Mouse (Mus musculus) NIH3T3 (cell line): ENCODE data around the gene Angptl8.
"Not testable (repeated sequence)": the region's sequence is repeated elsewhere in the genome, so short reads cannot be mapped to it uniquely, and the experiment has no call there.

Experiments
- DNase-seq: peaks from one replicate; pipeline ENCODE4 v3.0.0-alpha.2; 2012; ENCODE audit warnings: low read depth

The Angptl8 gene

GRCm38 (mm10) chr9:21849691-21850677 is 14.7 kb downstream of the Angptl8 start:
- DNase-seq, result no peak

- no peak for DNase-seq
Observed at GRCm38 (mm10) chr9:21851084-21851483, 15.8 kb downstream of the Angptl8 start.

GRCm38 (mm10) chr9:21852128-21853091 is 17.1 kb downstream of the Angptl8 start, which contains the start of gene Dock6:
Gene Dock6 (minus strand): TSS chr9:21852635.
- DNase-seq, result peak; percentile 92

DNA sequence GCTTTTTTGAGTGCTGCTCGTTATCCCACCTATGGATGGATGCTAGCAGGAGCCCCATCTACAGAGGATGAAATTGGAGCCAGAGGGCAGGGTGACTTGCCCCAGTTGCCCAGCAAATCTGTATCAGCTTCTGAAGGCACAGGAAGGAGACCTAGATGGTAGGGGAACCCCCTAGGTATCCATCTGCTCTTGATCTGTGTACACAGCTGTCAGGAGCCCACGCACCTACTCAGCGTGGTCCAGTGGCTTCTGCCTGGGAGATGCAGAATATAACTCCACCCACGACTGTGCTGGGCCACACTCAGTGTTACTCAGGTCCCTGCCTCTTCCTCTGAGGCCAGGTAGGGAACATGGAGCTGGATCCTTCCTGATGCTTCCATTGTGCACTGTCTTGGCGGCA is 18.7 kb downstream of the Angptl8 start:
- no peak for DNase-seq

DNA sequence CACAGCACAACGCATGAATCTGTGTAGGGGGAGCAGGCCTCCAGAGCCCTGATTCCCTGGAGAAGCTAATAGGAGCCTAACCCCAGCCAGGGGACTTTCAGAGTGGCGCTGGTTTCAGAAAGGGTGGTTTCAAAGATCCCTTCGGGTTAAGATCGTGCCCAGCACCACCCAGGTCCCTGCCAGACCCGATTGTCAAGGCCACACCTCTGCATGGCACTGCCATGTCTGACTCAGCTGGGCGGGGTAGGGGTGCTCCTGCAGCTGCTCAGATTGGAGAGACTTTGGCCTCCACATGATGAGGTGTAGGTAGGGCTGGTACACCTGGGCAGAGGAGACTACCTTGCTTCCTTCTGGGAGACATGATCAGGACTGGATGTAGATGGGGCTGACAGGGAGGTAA is 19.6 kb downstream of the Angptl8 start:
- DNase-seq, result no peak

- no peak for DNase-seq
Observed at GRCm38 (mm10) chr9:21857501-21857900, 22.2 kb downstream of the Angptl8 start.

- no peak for DNase-seq
Observed at GRCm38 (mm10) chr9:21858084-21858483, 22.8 kb downstream of the Angptl8 start.

GRCm38 (mm10) chr9:21859606-21860005 is 24.3 kb downstream of the Angptl8 start:
- no peak for DNase-seq

DNA sequence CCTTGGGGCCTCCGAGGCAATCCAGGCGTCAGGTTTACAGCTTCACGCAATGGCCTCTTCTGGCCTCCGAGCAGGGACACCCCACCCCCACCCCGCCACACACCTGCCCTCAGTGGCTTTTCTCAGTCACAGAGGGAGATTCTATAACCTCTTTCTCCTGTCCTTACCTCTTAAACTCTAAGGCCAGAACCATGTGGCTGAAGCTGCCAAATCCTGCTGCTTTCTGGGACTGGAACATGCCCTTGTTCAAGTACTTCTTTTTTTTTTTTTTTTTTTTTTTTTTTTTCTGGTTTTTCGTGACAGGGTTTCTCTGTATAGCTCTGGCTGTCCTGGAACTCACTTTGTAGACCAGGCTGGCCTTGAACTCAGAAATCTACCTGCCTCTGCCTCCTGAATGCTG is 25.0 kb downstream of the Angptl8 start:
- not testable (repeated sequence) for DNase-seq

DNA sequence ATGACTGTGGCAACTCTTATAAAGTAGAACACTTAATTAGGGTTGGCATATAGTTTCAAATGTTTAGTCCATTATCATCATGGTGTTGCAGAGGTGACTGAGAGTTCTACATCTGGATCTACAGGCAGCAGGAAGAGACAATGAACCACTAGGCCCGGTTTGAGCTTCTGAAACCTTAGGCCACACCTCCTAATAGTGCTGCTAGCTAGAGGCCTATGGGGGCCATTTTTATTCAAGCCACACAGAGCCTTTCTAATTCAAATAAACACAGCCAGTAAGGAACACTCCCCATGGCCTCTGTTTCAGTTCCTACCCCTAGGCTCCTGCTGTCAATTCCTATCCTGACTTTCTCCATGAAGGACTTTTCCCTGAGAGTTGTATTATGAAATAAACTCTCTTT is 26.9 kb downstream of the Angptl8 start:
- DNase-seq, result no peak

- no peak for DNase-seq
Observed at GRCm38 (mm10) chr9:21865673-21866398, 30.5 kb downstream of the Angptl8 start.

GRCm38 (mm10) chr9:21866641-21867040 is 31.3 kb downstream of the Angptl8 start:
- DNase-seq, result peak; percentile 18

DNA sequence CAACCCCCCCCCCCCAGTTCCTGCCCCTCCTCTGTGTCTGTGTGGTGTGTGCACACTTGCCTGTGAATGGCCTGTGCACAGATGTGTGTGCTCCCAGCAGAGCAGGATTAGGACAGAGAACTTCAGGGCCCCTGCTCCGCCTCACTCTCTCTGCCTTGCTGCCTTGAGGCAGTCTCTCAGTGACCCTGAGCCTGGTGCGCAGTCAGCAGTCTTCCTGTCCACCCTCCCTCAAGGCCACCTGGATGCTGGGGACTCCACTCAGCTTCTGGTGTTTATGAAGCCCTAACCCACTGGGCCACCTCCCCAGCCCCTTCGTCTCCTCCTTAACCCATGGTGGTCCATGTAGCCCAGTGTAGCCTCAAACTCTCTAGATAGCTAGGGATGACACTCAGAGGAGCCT is 32.4 kb downstream of the Angptl8 start:
- no peak for DNase-seq

GRCm38 (mm10) chr9:21869290-21869689 is 34.0 kb downstream of the Angptl8 start:
- peak; percentile 45 for DNase-seq

- DNase-seq, result peak; percentile 74
Observed at GRCm38 (mm10) chr9:21870879-21871524, 35.7 kb downstream of the Angptl8 start.

GRCm38 (mm10) chr9:21872204-21872603 is 36.9 kb downstream of the Angptl8 start:
- DNase-seq, result peak; percentile 20

DNA sequence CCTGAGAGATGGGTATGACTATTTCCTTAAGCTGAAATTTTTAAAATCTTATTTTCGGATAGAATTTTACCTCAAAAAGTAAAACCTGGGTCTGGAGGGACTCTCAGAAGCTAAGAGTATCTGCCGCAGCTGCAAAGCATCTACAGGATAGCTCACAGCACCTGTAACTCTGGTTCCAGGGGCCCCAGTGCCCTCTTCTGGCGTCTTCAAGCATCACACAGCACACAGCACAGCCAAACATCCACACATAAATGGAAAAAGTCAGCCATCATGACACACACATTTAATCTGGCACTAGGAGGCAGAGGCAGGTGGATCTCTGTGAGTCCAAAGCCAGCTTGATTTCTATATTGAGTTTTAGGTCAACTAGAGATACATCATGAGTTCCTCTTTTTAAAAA is 41.3 kb downstream of the Angptl8 start:
- no peak for DNase-seq
